Mouse (Mus musculus): ENCODE measurements around the gene Gm973.
A peak's percentile ranks its signal among the peaks of the same experiment; 100 is the strongest.

DNA sequence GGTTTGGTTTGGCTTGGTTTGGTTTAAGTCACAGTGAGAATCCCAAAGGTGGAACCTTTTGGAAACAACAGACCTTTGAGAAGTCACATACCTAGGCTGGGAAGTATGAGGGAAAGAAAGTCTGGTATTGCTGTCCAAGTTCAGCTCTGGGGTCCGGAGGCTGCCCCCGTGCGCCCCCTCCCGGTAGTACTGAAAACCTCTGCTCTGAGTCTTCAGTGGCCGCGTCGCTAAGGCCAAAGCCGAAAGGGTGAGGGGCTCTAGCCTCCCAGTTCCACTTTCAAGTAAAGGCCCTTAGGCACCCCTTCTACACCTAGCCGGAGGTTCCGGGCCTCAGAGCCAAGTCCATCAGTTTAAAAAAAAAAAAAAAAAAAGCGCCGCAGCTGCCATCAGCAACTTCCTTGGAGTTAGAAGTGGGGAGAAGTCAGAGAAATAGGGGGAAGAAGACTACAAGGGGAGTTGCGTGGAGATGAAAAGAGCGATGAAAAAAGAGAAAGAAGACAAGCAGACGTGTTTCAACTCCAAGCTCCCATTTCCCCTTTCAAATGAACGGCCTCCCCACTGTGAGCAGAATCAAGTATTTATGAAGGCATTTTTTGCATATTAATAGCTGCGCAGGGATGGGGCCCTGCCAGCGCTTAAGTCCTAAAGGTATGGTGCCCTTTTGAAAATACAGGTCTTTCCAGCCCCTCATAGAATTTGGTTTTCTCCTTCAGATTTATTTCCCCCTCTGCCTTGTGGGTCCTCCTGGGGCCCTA lies 68.8 kb downstream of the Gm973 start:
- peak; percentile 63 for TF ChIP-seq CTCF (conservative IDR thresholded peaks at IDR 0.05; ENCODE audit: low read length)
- TF ChIP-seq POU5F1 (IDR thresholded peaks at IDR 0.05; ENCODE audit: borderline replicate concordance, low read length), result peak; percentile 41; the same call in 1 of the 2 replicates
- peak; percentile 46; the same call in 1 of the 2 replicates for TF ChIP-seq NANOG (IDR thresholded peaks at IDR 0.05; ENCODE audit: borderline replicate concordance, low read length)
